Mouse (Mus musculus) liver, adult 2 months (tissue): Measurements from ENCODE around the gene Abcb10. TPM values are rescaled to one million over a fixed set of nuclear protein-coding genes. Genes with fewer than 3 reads are reported as not detected.
A peak's percentile ranks its signal among the peaks of the same experiment; 100 is the strongest.

Experiments used
- DNase-seq: peaks from one replicate; pipeline ENCODE4 v3.0.0-alpha.2; 2011; ENCODE audit warnings: low read depth, low spot score; ENCODE audit errors: extremely low read depth
- H3K27ac ChIP-seq: fragments of 200-500 bp; replicated peaks from 2 replicates; pipeline ENCODE4 v1.5.1; 2012; ENCODE audit warnings: low read depth, mild to moderate bottlenecking, control low read depth, inconsistent platforms, low read length; ENCODE audit not compliant: insufficient read depth
- H3K27me3 ChIP-seq: fragments of 200-500 bp; 2 replicates; pipeline ENCODE4 v1.6.1; 2012; ENCODE audit warnings: mild to moderate bottlenecking, moderate library complexity, low read length, inconsistent platforms; ENCODE audit not compliant: control insufficient read depth, insufficient read depth
- H3K36me3 ChIP-seq: fragments of 200-500 bp; 2 replicates; pipeline ENCODE4 v1.6.1; 2012; ENCODE audit warnings: low read length, inconsistent platforms; ENCODE audit not compliant: control insufficient read depth, insufficient read depth
- H3K4me1 ChIP-seq: fragments of 200-500 bp; 2 replicates; pipeline ENCODE4 v1.6.1; 2011; ENCODE audit warnings: low read length; ENCODE audit not compliant: control insufficient read depth, insufficient read depth
- H3K4me3 ChIP-seq: fragments of 200-500 bp; 2 replicates; pipeline ENCODE4 v1.5.1; 2011; ENCODE audit warnings: low read depth, mild to moderate bottlenecking, control low read depth, low read length, moderate library complexity; ENCODE audit not compliant: insufficient read depth
- H3K79me2 ChIP-seq: fragments of 200-500 bp; 2 replicates; pipeline ENCODE4 v1.6.1; 2012; ENCODE audit warnings: inconsistent platforms, mild to moderate bottlenecking, low read length, moderate library complexity; ENCODE audit not compliant: control insufficient read depth, insufficient read depth
- H3K9ac ChIP-seq: fragments of 200-500 bp; 2 replicates; pipeline ENCODE4 v1.6.1; 2012; ENCODE audit warnings: low read depth, mild to moderate bottlenecking, control low read depth, inconsistent platforms, low read length
- CTCF ChIP-seq: fragments of 200-500 bp; IDR thresholded peaks from 2 replicates; pipeline ENCODE4 v1.5.1; 2011; ENCODE audit warnings: low read depth, low read length, control low read depth
- POLR2A ChIP-seq: fragments of 200-500 bp; IDR thresholded peaks from 2 replicates; pipeline ENCODE4 v1.6.1; 2011; ENCODE audit warnings: low read length, control low read depth; ENCODE audit not compliant: insufficient read depth; ENCODE audit errors: extremely low read depth
- WGBS: fragments of 180-500 bp; shearing (Covaris S2); methylation state at CpG from one replicate; pipeline ENCODE4 v1.1.7; 2018; 5-methylcytosine and 5-hydroxymethylcytosine counted together
- polyA plus RNA-seq: library from polyadenylated mRNA; depleted of rRNA; stranded (reverse); fragments of >200 nt; gene quantifications from 2 replicates; pipeline ENCODE4 v1.2.3, GENCODE M21; 2012; rRNA removed
- total RNA-seq: library from RNA; depleted of rRNA; stranded (reverse); fragments of >200 nt; gene quantifications from 2 replicates; pipeline ENCODE4 v1.2.3, GENCODE M21; 2014; rRNA removed

Abcb10 gene
- total and polyA plus RNA-seq, 2 experiments, result 12.4 to 13.7 TPM

DNA sequence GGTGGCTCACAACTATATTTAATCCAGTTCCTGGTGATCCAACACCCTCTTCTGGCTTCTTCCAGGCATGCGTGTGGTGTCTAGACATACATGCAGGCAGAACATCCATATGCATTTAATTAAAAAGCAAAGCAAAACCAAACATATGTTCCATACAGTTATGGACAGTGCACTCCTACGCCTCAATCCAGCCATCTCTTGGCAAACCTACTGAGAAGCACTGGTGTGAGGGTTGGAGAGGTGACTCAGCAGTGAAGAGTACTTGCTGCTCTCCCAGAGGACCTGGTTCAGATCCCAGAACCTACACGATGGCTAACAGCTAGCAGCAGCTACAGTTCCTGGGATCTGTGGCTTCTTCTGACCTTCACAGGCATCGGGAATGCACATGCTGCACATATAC, 70.7 kb downstream of the Abcb10 start:
- Histone ChIP-seq H3K4me1 (no peaks in the 10 kb centered on the region), H3K9ac (no peak overlapping the region), H3K79me2 (no peaks in the 10 kb centered on the region), H3K4me3 (no peak overlapping the region), H3K27ac (no peak overlapping the region), H3K27me3 (no peaks in the 10 kb centered on the region), H3K36me3 (peaks cover 20% of the 10 kb centered on the region)
- DNase-seq, result no peak
- TF ChIP-seq CTCF (no peak), POLR2A (no peak)
- 95% methylated on average over 4 of the region's 4 CpGs for WGBS

DNA sequence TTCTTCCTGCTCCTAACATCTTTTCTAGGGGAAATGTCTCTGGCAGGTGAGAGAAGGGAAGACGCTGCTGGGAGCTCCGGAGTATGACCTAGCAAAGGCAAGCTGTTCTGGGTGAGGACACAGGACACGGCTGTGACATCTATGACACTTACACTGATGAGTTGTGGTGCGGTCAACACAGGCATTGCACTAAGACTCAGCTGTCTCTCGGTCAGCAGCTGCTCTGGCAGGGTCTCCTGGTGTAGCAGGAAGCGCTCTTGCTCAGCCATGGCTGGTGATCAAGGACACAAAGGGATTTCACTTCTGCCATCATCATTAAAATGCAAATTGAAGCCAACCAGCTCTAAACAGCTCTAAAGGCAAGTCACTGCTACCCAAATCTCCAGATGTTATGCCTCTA, 75.3 kb downstream of the Abcb10 start:
- peaks cover 17% of the 10 kb centered on the region for H3K36me3 ChIP-seq

DNA sequence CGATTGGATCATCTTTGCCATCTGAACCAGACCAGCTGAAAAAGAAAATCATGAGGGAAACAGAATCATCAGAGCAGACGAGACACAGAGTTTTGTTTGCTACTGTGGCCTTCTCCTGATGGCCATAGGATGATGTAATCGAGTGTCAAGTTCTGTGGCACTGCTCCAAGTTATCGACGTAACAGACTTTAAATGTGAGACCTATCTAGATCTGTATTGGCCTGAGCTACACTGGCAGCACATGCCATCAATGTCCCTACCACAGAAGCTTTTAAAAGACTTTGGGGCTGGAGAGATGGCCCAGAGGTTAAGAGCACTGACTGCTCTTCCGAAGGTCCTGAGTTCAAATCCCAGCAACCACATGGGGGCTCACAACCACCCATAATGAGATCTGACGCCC, 80.3 kb downstream of the Abcb10 start:
- peaks cover 9% of the 10 kb centered on the region; the same call in 1 of the 2 replicates for H3K36me3 ChIP-seq

More for the DNA sequence above, 75.3 kb downstream of the Abcb10 start:
- H3K27ac ChIP-seq, result no peak overlapping the region
- DNase-seq, result no peak
- no peaks in the 10 kb centered on the region for H3K79me2 ChIP-seq
- WGBS, result 97% methylated on average over 6 of the region's 6 CpGs
- TF ChIP-seq POLR2A (no peak), CTCF (no peak)
- no peak overlapping the region for H3K4me3 ChIP-seq
- H3K9ac ChIP-seq, result no peak overlapping the region
- no peaks in the 10 kb centered on the region for H3K4me1 ChIP-seq
- no peaks in the 10 kb centered on the region for H3K27me3 ChIP-seq

More for the DNA sequence above, 80.3 kb downstream of the Abcb10 start:
- Histone ChIP-seq H3K9ac (no peak overlapping the region), H3K27ac (no peak overlapping the region), H3K27me3 (no peaks in the 10 kb centered on the region), H3K4me3 (no peak overlapping the region), H3K79me2 (no peaks in the 10 kb centered on the region), H3K4me1 (no peaks in the 10 kb centered on the region)
- no peak for TF ChIP-seq CTCF
- no peak for TF ChIP-seq POLR2A
- 53% methylated on average over 7 of the region's 7 CpGs for WGBS
- peak; percentile 24 for DNase-seq

Other genes starting within 250 kb of the Abcb10 start
- 15.4 and 15.7 TPM in 2 replicates for gene Rab4a, start 177.1 kb downstream of the Abcb10 start, total RNA-seq
- 24.4 and 24.6 TPM in 2 replicates for gene Rab4a, start 177.1 kb downstream of the Abcb10 start, polyA plus RNA-seq
- gene Ccsap, start 122.9 kb downstream of the Abcb10 start, total RNA-seq, result 0.09 and 0.34 TPM in 2 replicates
- gene Ccsap, start 122.9 kb downstream of the Abcb10 start, polyA plus RNA-seq, result 0.07 and 0.12 TPM in 2 replicates
- gene Acta1, start 88.4 kb downstream of the Abcb10 start, total RNA-seq, result 16.6 TPM in 1 of 2 replicates, not detected in the other
- 0.11 and 0.24 TPM in 2 replicates for gene Acta1, start 88.4 kb downstream of the Abcb10 start, polyA plus RNA-seq
- gene Nup133, start 33.9 kb downstream of the Abcb10 start, total RNA-seq, result 5.4 and 7.1 TPM in 2 replicates
- gene Nup133, start 33.9 kb downstream of the Abcb10 start, polyA plus RNA-seq, result 3.1 and 3.2 TPM in 2 replicates
- gene Taf5l, start 38.3 kb upstream of the Abcb10 start, total RNA-seq, result 9.0 and 10.8 TPM in 2 replicates
- gene Taf5l, start 38.3 kb upstream of the Abcb10 start, polyA plus RNA-seq, result 13.3 and 16.0 TPM in 2 replicates
- 3.6 and 4.1 TPM in 2 replicates for gene Urb2, start 38.4 kb upstream of the Abcb10 start, total RNA-seq
- 1.8 and 2.7 TPM in 2 replicates for gene Urb2, start 38.4 kb upstream of the Abcb10 start, polyA plus RNA-seq
- 9.3 and 11.3 TPM in 2 replicates for gene Galnt2, start 248.3 kb upstream of the Abcb10 start, total RNA-seq
- 7.3 and 11.3 TPM in 2 replicates for gene Galnt2, start 248.3 kb upstream of the Abcb10 start, polyA plus RNA-seq